Mouse (Mus musculus) hematopoietic stem cell, adult 5-6 weeks (primary cell): ENCODE data around the gene Kbtbd8. TPM values are rescaled to one million over a fixed set of nuclear protein-coding genes. Genes with fewer than 3 reads are reported as not detected.

Experiments
- ATAC-seq, 2 experiments: fragments of 125-278 bp in 1 of 2; replicated peaks in 1 of 2; 2 replicates each; pipeline ENCODE4 v1.8.0; 2016 to 2017; ENCODE audit warnings: inconsistent platforms in 2 of 2, mild to moderate bottlenecking in 2 of 2, moderate number of reproducible peaks in 2 of 2, low read depth in 1 of 2, moderate TSS enrichment in 1 of 2; ENCODE audit not compliant: low FRiP score in 2 of 2, poor library complexity in 2 of 2, severe bottlenecking in 2 of 2, insufficient read depth in 1 of 2, low TSS enrichment in 1 of 2
- total RNA-seq: library from RNA; stranded (forward); fragments of 172-1452, 232-1000 nt; gene quantifications from 2 replicates; pipeline ENCODE4 v1.2.3, GENCODE M21; 2017

Kbtbd8 gene
- total RNA-seq, result 2.9 and 4.3 TPM in 2 replicates

- ATAC-seq, result no peak
Observed at GRCm38 (mm10) chr6:95116946-95117345, at the start of gene Kbtbd8. Kbtbd8 (plus strand) TSS chr6:95117240.

GRCm38 (mm10) chr6:95069753-95070152 is 47.3 kb upstream of the Kbtbd8 start:
- ATAC-seq, result no peak

- ATAC-seq, result no peak
Observed at GRCm38 (mm10) chr6:95085276-95085675, 31.8 kb upstream of the Kbtbd8 start.

- no peak for ATAC-seq
Observed at GRCm38 (mm10) chr6:95087154-95087846, 29.7 kb upstream of the Kbtbd8 start.

GRCm38 (mm10) chr6:95088075-95088474 is 29.0 kb upstream of the Kbtbd8 start:
- ATAC-seq, result no peak

GRCm38 (mm10) chr6:95094695-95095094 is 22.3 kb upstream of the Kbtbd8 start:
- no peak for ATAC-seq

- ATAC-seq, result peak; percentile 96 to 97
Observed at GRCm38 (mm10) chr6:95098366-95099109, 18.5 kb upstream of the Kbtbd8 start.

GRCm38 (mm10) chr6:95103706-95104105 is 13.3 kb upstream of the Kbtbd8 start:
- no peak for ATAC-seq

GRCm38 (mm10) chr6:95108437-95108836 is 8.6 kb upstream of the Kbtbd8 start:
- ATAC-seq, result no peak

- no peak for ATAC-seq
Observed at GRCm38 (mm10) chr6:95109691-95110450, 7.2 kb upstream of the Kbtbd8 start.

GRCm38 (mm10) chr6:95112015-95112414 is 5.0 kb upstream of the Kbtbd8 start:
- ATAC-seq, result 0 out of 4 replicates have a peak, but pooled peaks of 1 of the 2 experiments have one; percentile 17

- ATAC-seq, result no peak
Observed at GRCm38 (mm10) chr6:95116513-95116912, 527 bp upstream of the Kbtbd8 start.

- ATAC-seq, result peak; percentile 99 to 100
Observed at GRCm38 (mm10) chr6:95117614-95118541, 838 bp downstream of the Kbtbd8 start.

- ATAC-seq, result no peak
Observed at GRCm38 (mm10) chr6:95119389-95119788, 2.3 kb downstream of the Kbtbd8 start.

- ATAC-seq, result no peak
Observed at GRCm38 (mm10) chr6:95149931-95150534, 33.0 kb downstream of the Kbtbd8 start.

- no peak for ATAC-seq
Observed at GRCm38 (mm10) chr6:95150885-95151284, 33.8 kb downstream of the Kbtbd8 start.

- no peak for ATAC-seq
Observed at GRCm38 (mm10) chr6:95151563-95151962, 34.5 kb downstream of the Kbtbd8 start.
